Comparison of ENCODE assay signal across 8 mouse cellular contexts in the genomic region with DNA sequence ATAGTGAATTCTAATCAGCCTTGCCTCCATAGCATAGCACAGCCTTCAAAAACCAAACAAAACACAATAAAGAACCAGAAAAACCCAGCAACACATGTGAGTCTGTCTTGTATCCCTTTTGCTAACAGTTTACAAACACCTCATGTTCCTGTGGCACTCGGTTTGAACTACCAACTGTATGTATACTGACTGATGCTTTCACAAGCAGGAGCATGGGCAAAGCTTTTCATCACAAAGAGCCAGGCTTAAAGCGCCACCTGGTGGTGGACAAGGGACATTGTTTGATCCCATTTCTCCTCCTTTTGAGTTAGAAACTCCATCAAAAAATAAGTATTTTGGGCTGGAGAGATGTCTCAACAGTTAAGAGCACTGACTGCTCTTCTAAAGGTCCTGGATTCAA. TPM values are rescaled to one million over a fixed set of nuclear protein-coding genes. Genes with fewer than 3 reads are reported as not detected.
DNase-seq lines count a peak whose midpoint lies in the region; ATAC-seq and TF ChIP-seq lines count a peak whose summit lies in the region.

No protein-coding gene starts in this region.

- DNase-seq in hindbrain, embryonic 11.5 days (ENCODE audit: low spot score) = peak; percentile 82
- peak; percentile 56 to 69 for DNase-seq in adrenal gland, adult 18-20 months (ENCODE audit: low spot score in 2 of 2)
- DNase-seq in gonadal fat pad, adult 2 months (ENCODE audit: low read depth) = peak; percentile 5
- DNase-seq in layer of hippocampus, postnatal 14 days (ENCODE audit: low spot score in 2 of 2) = peak; percentile 59 to 73
- peak; percentile 46 to 54 for DNase-seq in spleen, postnatal 36 days (ENCODE audit: low spot score in 2 of 2)

- no peak overlapping the region for H3K27ac ChIP-seq in hindbrain, embryonic 11.5 days (ENCODE audit: low read depth, low read length)
- H3K27ac ChIP-seq in hindbrain, embryonic 13.5 days = no peak overlapping the region
- no peak overlapping the region for H3K27ac ChIP-seq in cortical plate, adult 2 months (ENCODE audit: insufficient read depth, low read length)

- no peak overlapping the region for H3K4me3 ChIP-seq in hindbrain, embryonic 11.5 days (ENCODE audit: low read depth, low read length)
- H3K4me3 ChIP-seq in hindbrain, embryonic 13.5 days = no peak overlapping the region
- H3K4me3 ChIP-seq in cortical plate, adult 2 months (ENCODE audit: insufficient read depth, low read length) = no peak overlapping the region

- H3K4me2 ChIP-seq in hindbrain, embryonic 11.5 days (replicated peaks; ENCODE audit: low read depth, low read length) = no peak overlapping the region
- no peak overlapping the region for H3K4me2 ChIP-seq in hindbrain, embryonic 13.5 days

- peak; percentile 72 for TF ChIP-seq CTCF in cortical plate, adult 2 months (IDR thresholded peaks at IDR 0.05; ENCODE audit: extremely low read depth, insufficient read depth, low read length)

- ATAC-seq in hindbrain, embryonic 11.5 days (ENCODE audit: low FRiP score) = no peak
- ATAC-seq in hindbrain, embryonic 13.5 days (ENCODE audit: low FRiP score) = no peak
- peak; percentile 90 for ATAC-seq in megakaryocyte-erythroid progenitor cell, adult 5-6 weeks (replicated peaks; ENCODE audit: low FRiP score, low TSS enrichment, poor library complexity, severe bottlenecking)

- H3K9ac ChIP-seq in hindbrain, embryonic 11.5 days (ENCODE audit: low read depth, low read length) = no peak overlapping the region
- no peak overlapping the region for H3K9ac ChIP-seq in hindbrain, embryonic 13.5 days

- peaks cover 7% of the 10 kb centered on the region for H3K36me3 ChIP-seq in hindbrain, embryonic 11.5 days (ENCODE audit: control insufficient read depth, insufficient read depth, low read length)
- H3K36me3 ChIP-seq in hindbrain, embryonic 13.5 days = peaks cover 84% of the 10 kb centered on the region

- no peak for TF ChIP-seq POLR2A in cortical plate, adult 2 months (IDR thresholded peaks at IDR 0.05; ENCODE audit: extremely low read depth, insufficient read depth, low read length)

- H3K27me3 ChIP-seq in hindbrain, embryonic 11.5 days (ENCODE audit: control insufficient read depth, insufficient read depth, low read length) = no peaks in the 10 kb centered on the region
- no peaks in the 10 kb centered on the region for H3K27me3 ChIP-seq in hindbrain, embryonic 13.5 days

- no peaks in the 10 kb centered on the region for H3K4me1 ChIP-seq in hindbrain, embryonic 11.5 days (replicated peaks; ENCODE audit: control insufficient read depth, insufficient read depth, low read length)
- no peaks in the 10 kb centered on the region for H3K4me1 ChIP-seq in hindbrain, embryonic 13.5 days (replicated peaks)
- H3K4me1 ChIP-seq in cortical plate, adult 2 months (ENCODE audit: control insufficient read depth, insufficient read depth, low read length) = no peaks in the 10 kb centered on the region

- H3K9me3 ChIP-seq in hindbrain, embryonic 11.5 days (ENCODE audit: control insufficient read depth, low read length) = no peaks in the 10 kb centered on the region
- H3K9me3 ChIP-seq in hindbrain, embryonic 13.5 days = no peaks in the 10 kb centered on the region

- WGBS in hindbrain, embryonic 11.5 days = 7% methylated on average over 2 of the region's 2 CpGs
- whole genome bisulfite sequencing in hindbrain, embryonic 13.5 days = 7% methylated on average over 2 of the region's 2 CpGs

RNA-seq across cellular contexts. Expression of a gene that starts 50.1 kb away (rescaled TPM):
- polyA plus RNA-seq in hindbrain, embryonic 11.5 days (2014; fragmentation: Nextera tagmentation; extraction: Ambion mirVana) = 15.9 and 16.0 TPM in 2 replicates
- polyA plus RNA-seq in hindbrain, embryonic 13.5 days (2015; fragmentation: Nextera tagmentation; extraction: Ambion mirVana) = 19.4 and 20.1 TPM in 2 replicates
- total RNA-seq in adrenal gland, adult 18-20 months (2021) = 10 to 100 TPM; 32.7 to 45.8 TPM
- 36.3 and 40.1 TPM in 2 replicates for polyA plus RNA-seq in cortical plate, adult 2 months (2012; rRNA removed)
- 24.5 and 27.3 TPM in 2 replicates for polyA plus RNA-seq in gonadal fat pad, adult 2 months (2012; rRNA removed)
- total RNA-seq in layer of hippocampus, postnatal 14 days (2021) = 10 to 100 TPM; 32.1 to 34.6 TPM
- 38.9 and 65.8 TPM in 2 replicates for total RNA-seq in megakaryocyte-erythroid progenitor cell, adult 5-6 weeks (2014; fragmentation: Nextera tagmentation)
- total RNA-seq in megakaryocyte-erythroid progenitor cell, adult 5-6 weeks (2017) = 64.4 and 75.3 TPM in 2 replicates

Comparison
In these comparisons a context has a peak if more than half of its experiments do, and no peak if none do; other contexts are left out.
1. DNase-seq: peak in every context shown above with its lines; median percentile 82 in hindbrain, embryonic 11.5 days; 66 in layer of hippocampus, postnatal 14 days; 62 in adrenal gland, adult 18-20 months; 50 in spleen, postnatal 36 days; 5 in gonadal fat pad, adult 2 months.